Mouse (Mus musculus) olfactory bulb, adult 2 months (tissue): ENCODE results near the gene Sox5.

Source experiments
- CTCF ChIP-seq: fragments of 200-500 bp; IDR thresholded peaks from 2 replicates; pipeline ENCODE4 v1.5.1; 2012; ENCODE audit warnings: low read depth, mild to moderate bottlenecking, low read length, moderate library complexity; ENCODE audit not compliant: insufficient read depth
- POLR2A ChIP-seq: fragments of 200-500 bp; IDR thresholded peaks from 2 replicates; pipeline ENCODE4 v1.6.1; 2012; ENCODE audit warnings: mild to moderate bottlenecking, low read depth, low read length, moderate library complexity; ENCODE audit not compliant: insufficient read depth

- TF ChIP-seq POLR2A (no peak), CTCF (no peak)
Measured at GRCm38 (mm10) chr6:144380641-144381040, 401.1 kb downstream of the Sox5 start.
